Mouse (Mus musculus) MEL (cell line): ENCODE measurements at regions not wholly inside any gene's neighbourhood (a gene's known extent, or its start where the extent isn't known, plus 50 kb on each side); places are given as distances from the start of the nearest gene placed in this dataset.

Experiments used
- CTCF ChIP-seq, 3 experiments: IDR thresholded peaks in 2 of 3; conservative IDR thresholded peaks in 1 of 3; 2 replicates each; pipeline ENCODE4 v1.5.1; 2011 to 2012; ENCODE audit warnings: low read length in 3 of 3, low read depth in 2 of 3, mild to moderate bottlenecking in 2 of 3, improper control_type of control experiment in 1 of 3, inconsistent platforms in 1 of 3, mixed read lengths in 1 of 3, moderate library complexity in 1 of 3; ENCODE audit not compliant: control insufficient read depth in 1 of 3, insufficient read depth in 1 of 3, poor library complexity in 1 of 3, severe bottlenecking in 1 of 3
- GATA1 ChIP-seq: IDR thresholded peaks from 2 replicates; pipeline ENCODE4 v1.6.1; 2011; ENCODE audit warnings: low read depth, low read length, improper control_type of control experiment
- KAT2A ChIP-seq: conservative IDR thresholded peaks from 2 replicates; pipeline ENCODE4 v1.6.1; 2012; ENCODE audit warnings: low read depth, low read length, improper control_type of control experiment, inconsistent platforms
- MYC ChIP-seq: IDR thresholded peaks from 2 replicates; pipeline ENCODE4 v1.6.1; 2011; ENCODE audit warnings: low read depth, mild to moderate bottlenecking, low read length, improper control_type of control experiment, moderate library complexity
- POLR2A ChIP-seq, 2 experiments: IDR thresholded peaks; 2 replicates each; pipeline ENCODE4 v1.6.1; 2011 to 2012; ENCODE audit warnings: low read length in 2 of 2, mild to moderate bottlenecking in 2 of 2, control low read depth in 1 of 2, improper control_type of control experiment in 1 of 2, low read depth in 1 of 2, moderate library complexity in 1 of 2; ENCODE audit not compliant: control insufficient read depth in 1 of 2, insufficient read depth in 1 of 2, poor library complexity in 1 of 2
- TAL1 ChIP-seq: IDR thresholded peaks from 2 replicates; pipeline ENCODE4 v1.6.1; 2012; ENCODE audit warnings: mild to moderate bottlenecking, inconsistent platforms, low read length, moderate library complexity, mixed read lengths

GRCm38 (mm10) chr9:79270256-79270655 is 448.4 kb downstream of the Col12a1 start:
- TF ChIP-seq TAL1 (no peak), CTCF (IDR thresholded peaks at IDR 0.05 in 2 of 3, conservative IDR thresholded peaks at IDR 0.05 in 1 of 3; ENCODE audit: control insufficient read depth in 1 of 3, insufficient read depth in 1 of 3, low read depth in 2 of 3, low read length in 3 of 3, poor library complexity in 1 of 3, severe bottlenecking in 1 of 3) (no peak), POLR2A (IDR thresholded peaks at IDR 0.05; ENCODE audit: control insufficient read depth in 1 of 2, insufficient read depth in 1 of 2, low read depth in 1 of 2, low read length in 2 of 2, poor library complexity in 1 of 2) (no peak), KAT2A (no peak), MYC (no peak), GATA1 (no peak)
